Mouse (Mus musculus) CH12.LX (cell line): ENCODE measurements around the gene Mettl1. TPM values are rescaled to one million over a fixed set of nuclear protein-coding genes. Genes with fewer than 3 reads are reported as not detected.
A peak's percentile ranks its signal among the peaks of the same experiment; 100 is the strongest.

Experiments
- DNase-seq: peaks from one replicate; pipeline ENCODE4 v3.0.0-alpha.2; 2013; ENCODE audit errors: extremely low read depth
- H3K27ac ChIP-seq: 2 replicates; pipeline ENCODE4 v1.5.1; 2012; ENCODE audit warnings: low read depth, mild to moderate bottlenecking, control low read depth, moderate library complexity; ENCODE audit not compliant: insufficient read depth
- H3K27me3 ChIP-seq: replicated peaks from 2 replicates; pipeline ENCODE3; 2012; ENCODE audit warnings: inconsistent platforms
- H3K36me3 ChIP-seq, 2 experiments: replicated peaks in 1 of 2; 2 replicates each; pipeline versions ENCODE3 to v1.6.1; 2012; ENCODE audit warnings: inconsistent platforms in 1 of 2, low read length in 1 of 2, mild to moderate bottlenecking in 1 of 2, mixed read lengths in 1 of 2, moderate library complexity in 1 of 2; ENCODE audit not compliant: control insufficient read depth in 1 of 2, insufficient read depth in 1 of 2
- H3K4me1 ChIP-seq, 2 experiments: 2 replicates each; pipeline ENCODE4 v1.6.1; 2012; ENCODE audit warnings: inconsistent platforms in 1 of 2, moderate library complexity in 1 of 2; ENCODE audit not compliant: insufficient read depth in 2 of 2, control insufficient read depth in 1 of 2
- H3K4me2 ChIP-seq: 2 replicates; pipeline ENCODE4 v1.6.1; 2012; ENCODE audit warnings: low read depth, mild to moderate bottlenecking, control low read depth; ENCODE audit not compliant: poor library complexity, insufficient read depth, severe bottlenecking
- H3K4me3 ChIP-seq, 3 experiments: fragments of 150-350 bp in 1 of 3; sonication (generic) in 1 of 3; replicated peaks in 1 of 3; 2 replicates each; pipeline versions ENCODE3 to v1.5.1; 2011 to 2012; ENCODE audit warnings: low read depth in 2 of 3, low read length in 2 of 3, mild to moderate bottlenecking in 2 of 3, moderate library complexity in 2 of 3, control low read depth in 1 of 3, improper control_type of control experiment in 1 of 3, inconsistent platforms in 1 of 3, mixed read lengths in 1 of 3; ENCODE audit not compliant: poor library complexity in 1 of 3
- H3K79me2 ChIP-seq: replicated peaks from 2 replicates; pipeline ENCODE4 v1.6.1; 2012; ENCODE audit warnings: mild to moderate bottlenecking, moderate library complexity; ENCODE audit not compliant: control insufficient read depth, poor library complexity, insufficient read depth, severe bottlenecking; ENCODE audit errors: extremely low read depth
- H3K9ac ChIP-seq: 2 replicates; pipeline ENCODE4 v1.6.1; 2012; ENCODE audit warnings: low read depth, mild to moderate bottlenecking, control low read depth, moderate library complexity; ENCODE audit not compliant: insufficient read depth
- H3K9me3 ChIP-seq: replicated peaks from 2 replicates; pipeline ENCODE3; 2012; ENCODE audit warnings: low read length, inconsistent platforms, mixed read lengths
- BHLHE40 ChIP-seq: IDR thresholded peaks from 2 replicates; pipeline ENCODE4 v1.6.1; 2011; ENCODE audit warnings: mild to moderate bottlenecking, low read depth, low read length, improper control_type of control experiment
- CHD2 ChIP-seq: IDR thresholded peaks from 2 replicates; pipeline ENCODE4 v1.6.1; 2011; ENCODE audit warnings: low read length, improper control_type of control experiment
- CTCF ChIP-seq, 2 experiments: IDR thresholded peaks in 1 of 2; conservative IDR thresholded peaks in 1 of 2; 2 replicates each; pipeline ENCODE4 v1.5.1; 2011 to 2012; ENCODE audit warnings: low read depth in 2 of 2, low read length in 2 of 2, improper control_type of control experiment in 1 of 2, inconsistent platforms in 1 of 2, mild to moderate bottlenecking in 1 of 2, moderate library complexity in 1 of 2
- ELF1 ChIP-seq: IDR thresholded peaks from 2 replicates; pipeline ENCODE4 v1.6.1; 2014; ENCODE audit warnings: low read depth, mild to moderate bottlenecking, inconsistent platforms, low read length, improper control_type of control experiment
- GABPA ChIP-seq: IDR thresholded peaks from 2 replicates; pipeline ENCODE4 v1.6.1; 2012; ENCODE audit warnings: low read depth, low read length, improper control_type of control experiment, inconsistent platforms; ENCODE audit not compliant: insufficient replicate concordance
- JUND ChIP-seq: conservative IDR thresholded peaks from 2 replicates; pipeline ENCODE4 v1.6.1; 2011; ENCODE audit warnings: low read depth, low read length, improper control_type of control experiment
- MAFK ChIP-seq: IDR thresholded peaks from 2 replicates; pipeline ENCODE4 v1.6.1; 2011; ENCODE audit warnings: low read length, improper control_type of control experiment; ENCODE audit not compliant: insufficient replicate concordance
- MXI1 ChIP-seq: IDR thresholded peaks from 2 replicates; pipeline ENCODE4 v1.6.1; 2011; ENCODE audit warnings: mild to moderate bottlenecking, low read depth, low read length, improper control_type of control experiment
- NELFE ChIP-seq: IDR thresholded peaks from 2 replicates; pipeline ENCODE4 v1.6.1; 2011; ENCODE audit warnings: low read depth, low read length, improper control_type of control experiment
- POLR2A ChIP-seq: IDR thresholded peaks from 2 replicates; pipeline ENCODE4 v1.6.1; 2011; ENCODE audit warnings: low read depth, mild to moderate bottlenecking, improper control_type of control experiment, low read length
- RAD21 ChIP-seq: IDR thresholded peaks from 2 replicates; pipeline ENCODE4 v1.6.1; 2011; ENCODE audit warnings: low read depth, mild to moderate bottlenecking, low read length, improper control_type of control experiment, moderate library complexity
- SMC3 ChIP-seq: IDR thresholded peaks from 2 replicates; pipeline ENCODE4 v1.6.1; 2011; ENCODE audit warnings: low read depth, low read length, improper control_type of control experiment
- TCF12 ChIP-seq: IDR thresholded peaks from 2 replicates; pipeline ENCODE4 v1.6.1; 2014; ENCODE audit warnings: low read depth, mild to moderate bottlenecking, inconsistent platforms, low read length, improper control_type of control experiment
- USF2 ChIP-seq: conservative IDR thresholded peaks from 2 replicates; pipeline ENCODE4 v1.6.1; 2011; ENCODE audit warnings: low read depth, low read length, improper control_type of control experiment
- ZKSCAN1 ChIP-seq: IDR thresholded peaks from 2 replicates; pipeline ENCODE4 v1.6.1; 2012; ENCODE audit warnings: low read depth, inconsistent platforms, low read length, improper control_type of control experiment, borderline replicate concordance
- ZNF384 ChIP-seq: IDR thresholded peaks from 2 replicates; pipeline ENCODE4 v1.6.1; 2012; ENCODE audit warnings: low read depth, low read length, improper control_type of control experiment, inconsistent platforms
- dilution Hi-C: fragments of 300-500 bp; cut with MboI; formaldehyde crosslinking; loops from 2 replicates; pipeline ENCODE4 v1.14.3; 2020; ENCODE audit warnings: low sequenced_read_pairs; ENCODE audit not compliant: extremely low pct_unique_long_range_greater_than_20kb, extremely low pct_ligation_motif_present
- in situ Hi-C: fragments of 300-500 bp; cut with MboI; formaldehyde crosslinking; loops from 3 replicates; pipeline ENCODE4 v1.14.3; 2019; ENCODE audit warnings: low sequenced_read_pairs, low pct_ligation_motif_present, low pct_unique_long_range_greater_than_20kb, mixed read lengths
- polyA plus RNA-seq: library from polyadenylated mRNA; unstranded; fragments of >175 nt; gene quantifications from 2 replicates; pipeline ENCODE4 v1.2.1, GENCODE M21; 2012; ENCODE audit warnings: low read depth; ENCODE audit not compliant: insufficient read length
- total RNA-seq, 2 experiments: library from RNA; depleted of rRNA; stranded (reverse); fragments of 300-350 nt in 1 of 2; fragments of >200 nt in 1 of 2; gene quantifications; 2 replicates each; pipeline ENCODE4 v1.2.3; 2012 to 2014

Gene Mettl1
- total and polyA plus RNA-seq, 3 experiments, result 21.6 to 49.4 (median 28.4) TPM

- Histone ChIP-seq H3K36me3 (peaks cover 45 to 53% of the 10 kb centered on the region in 2 experiments), H3K4me2 (no peak overlapping the region), H3K79me2 (no peaks in the 10 kb centered on the region), H3K9me3 (no peaks in the 10 kb centered on the region), H3K4me1 (peaks cover 3 to 75% of the 10 kb centered on the region in 2 experiments), H3K4me3 (no peak overlapping the region), H3K27ac (no peak overlapping the region), H3K27me3 (no peaks in the 10 kb centered on the region), H3K9ac (no peak overlapping the region)
- TF ChIP-seq ZKSCAN1 (no peak), ELF1 (no peak), BHLHE40 (no peak), MXI1 (no peak), TCF12 (no peak)
- dilution Hi-C loops (no loop called here), in situ Hi-C loops (no loop called here)
- DNase-seq, result peak; percentile 47
Observed at GRCm38 (mm10) chr10:126997340-126998113, 43.7 kb upstream of the Mettl1 start.

DNA sequence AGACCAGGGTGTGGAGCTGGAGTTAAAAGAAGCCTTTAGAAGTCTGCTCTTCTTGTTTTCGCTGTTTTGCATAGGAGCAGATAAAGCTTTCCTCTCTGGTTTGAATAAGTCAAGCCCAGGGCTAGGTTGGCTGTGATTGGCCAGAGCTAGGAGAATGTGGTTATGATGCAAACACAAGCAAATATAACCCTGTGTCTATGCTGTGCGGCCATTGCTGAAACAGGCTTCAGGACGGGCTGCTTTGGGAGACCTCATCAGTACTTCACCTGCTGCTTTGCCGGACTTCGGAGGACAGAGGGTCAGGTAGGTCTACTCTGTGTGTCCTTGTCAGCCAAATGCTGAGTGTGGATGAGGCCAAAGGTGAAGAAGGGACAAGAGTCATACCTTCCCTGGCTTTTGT is 40.7 kb upstream of the Mettl1 start, which contains the start of gene Avil:
Gene Avil (plus strand): TSS at position 181 of the 400 bp plus-strand sequence.
- Histone ChIP-seq H3K9ac (no peak within 1 kb of the TSS), H3K79me2 (no peaks in the 10 kb centered on the region), H3K9me3 (no peaks in the 10 kb centered on the region), H3K27ac (no peak within 1 kb of the TSS), H3K4me3 (peak within 1 kb of the TSS in 2 of 3 experiments; percentile 44 to 47), H3K36me3 (peaks cover 19 to 43% of the 10 kb centered on the region in 2 experiments), H3K27me3 (no peaks in the 10 kb centered on the region), H3K4me2 (no peak within 1 kb of the TSS), H3K4me1 (peaks cover 6 to 55% of the 10 kb centered on the region in 2 experiments)
- in situ Hi-C loops, result no loop called here
- DNase-seq, result peak; percentile 62
- no peak for TF ChIP-seq RAD21
- no peak for TF ChIP-seq NELFE
- TF ChIP-seq MAFK, result no peak
- no peak for TF ChIP-seq CTCF (conservative IDR thresholded peaks at IDR 0.05 in 1 of 2, IDR thresholded peaks at IDR 0.05 in 1 of 2; ENCODE audit: low read depth in 2 of 2, low read length in 2 of 2)
- TF ChIP-seq POLR2A, result no peak
- TF ChIP-seq SMC3, result no peak
- no peak for TF ChIP-seq ZNF384
- TF ChIP-seq JUND, result no peak
- no peak for TF ChIP-seq ZKSCAN1
- TF ChIP-seq ELF1, result no peak
- no peak for TF ChIP-seq GABPA
- no peak for TF ChIP-seq USF2
- TF ChIP-seq CHD2, result no peak
- dilution Hi-C loops, result no loop called here
